Mouse (Mus musculus) MEL (cell line): ENCODE measurements at regions not wholly inside any gene's neighbourhood (a gene's known extent, or its start where the extent isn't known, plus 50 kb on each side); places are given as distances from the start of the nearest gene placed in this dataset.

Experiments
- DNase-seq: peaks from one replicate; pipeline ENCODE4 v3.0.0; 2011; ENCODE audit warnings: low read depth, low spot score
- H3K27ac ChIP-seq: 2 replicates; pipeline ENCODE4 v1.5.1; 2012; ENCODE audit warnings: low read depth, mild to moderate bottlenecking, control low read depth, low read length, moderate library complexity; ENCODE audit not compliant: control insufficient read depth
- H3K27me3 ChIP-seq, 2 experiments: fragments of 150-350 bp in 1 of 2; sonication (generic) in 1 of 2; 2 replicates each; pipeline ENCODE4 v1.6.1; 2012; ENCODE audit warnings: low read length in 2 of 2, mild to moderate bottlenecking in 2 of 2, improper control_type of control experiment in 1 of 2, moderate library complexity in 1 of 2; ENCODE audit not compliant: insufficient read depth in 2 of 2, control insufficient read depth in 1 of 2
- H3K36me3 ChIP-seq, 2 experiments: 2 replicates each; pipeline ENCODE4 v1.6.1; 2012 to 2014; ENCODE audit warnings: low read length in 2 of 2, improper control_type of control experiment in 1 of 2, inconsistent platforms in 1 of 2, mild to moderate bottlenecking in 1 of 2; ENCODE audit not compliant: insufficient read depth in 2 of 2, control insufficient read depth in 1 of 2
- H3K4me1 ChIP-seq, 2 experiments: fragments of 150-350 bp in 1 of 2; sonication (generic) in 1 of 2; 2 replicates each; pipeline ENCODE4 v1.6.1; 2012; ENCODE audit warnings: low read length in 2 of 2, improper control_type of control experiment in 1 of 2, mild to moderate bottlenecking in 1 of 2; ENCODE audit not compliant: insufficient read depth in 2 of 2, control insufficient read depth in 1 of 2
- H3K4me3 ChIP-seq, 2 experiments: fragments of 150-350 bp in 1 of 2; sonication (generic) in 1 of 2; 2 replicates each; pipeline ENCODE4 v1.5.1; 2012; ENCODE audit warnings: low read depth in 2 of 2, low read length in 2 of 2, mild to moderate bottlenecking in 2 of 2, moderate library complexity in 2 of 2, control low read depth in 1 of 2, improper control_type of control experiment in 1 of 2; ENCODE audit not compliant: control insufficient read depth in 1 of 2, insufficient read depth in 1 of 2
- H3K79me2 ChIP-seq: 2 replicates; pipeline ENCODE4 v1.6.1; 2012; ENCODE audit warnings: mild to moderate bottlenecking, low read length, moderate library complexity; ENCODE audit not compliant: control insufficient read depth, poor library complexity, insufficient read depth
- H3K9ac ChIP-seq: 2 replicates; pipeline ENCODE4 v1.6.1; 2012; ENCODE audit warnings: low read depth, mild to moderate bottlenecking, control low read depth, low read length, moderate library complexity; ENCODE audit not compliant: control insufficient read depth, poor library complexity, severe bottlenecking
- H3K9me3 ChIP-seq: fragments of 150-350 bp; sonication (generic); replicated peaks from 2 replicates; pipeline ENCODE4 v1.6.1; 2012; ENCODE audit warnings: mild to moderate bottlenecking, low read length, improper control_type of control experiment, moderate library complexity; ENCODE audit not compliant: insufficient read depth
- BHLHE40 ChIP-seq: IDR thresholded peaks from 2 replicates; pipeline ENCODE4 v1.6.1; 2012; ENCODE audit warnings: low read depth, mild to moderate bottlenecking, inconsistent platforms, low read length, improper control_type of control experiment, borderline replicate concordance
- CTCF ChIP-seq, 3 experiments: IDR thresholded peaks in 2 of 3; conservative IDR thresholded peaks in 1 of 3; 2 replicates each; pipeline ENCODE4 v1.5.1; 2011 to 2012; ENCODE audit warnings: low read length in 3 of 3, low read depth in 2 of 3, mild to moderate bottlenecking in 2 of 3, improper control_type of control experiment in 1 of 3, inconsistent platforms in 1 of 3, mixed read lengths in 1 of 3, moderate library complexity in 1 of 3; ENCODE audit not compliant: control insufficient read depth in 1 of 3, insufficient read depth in 1 of 3, poor library complexity in 1 of 3, severe bottlenecking in 1 of 3
- E2F4 ChIP-seq: IDR thresholded peaks from 2 replicates; pipeline ENCODE4 v1.6.1; 2011; ENCODE audit warnings: low read depth, low read length, improper control_type of control experiment, borderline replicate concordance
- ELF1 ChIP-seq: IDR thresholded peaks from 2 replicates; pipeline ENCODE4 v1.6.1; 2014; ENCODE audit warnings: low read depth, mild to moderate bottlenecking, inconsistent platforms, low read length, improper control_type of control experiment, moderate library complexity
- EP300 ChIP-seq, 2 experiments: IDR thresholded peaks; 2 replicates each; pipeline ENCODE4 v1.6.1; 2011; ENCODE audit warnings: improper control_type of control experiment in 2 of 2, low read length in 2 of 2, low read depth in 1 of 2, mild to moderate bottlenecking in 1 of 2
- ETS1 ChIP-seq: IDR thresholded peaks from 2 replicates; pipeline ENCODE4 v1.6.1; 2012; ENCODE audit warnings: low read depth, mild to moderate bottlenecking, inconsistent platforms, low read length, improper control_type of control experiment, moderate library complexity
- GABPA ChIP-seq: IDR thresholded peaks from 2 replicates; pipeline ENCODE4 v1.6.1; 2012; ENCODE audit warnings: low read depth, mild to moderate bottlenecking, inconsistent platforms, low read length, improper control_type of control experiment, moderate library complexity
- HCFC1 ChIP-seq: IDR thresholded peaks from 2 replicates; pipeline ENCODE4 v1.6.1; 2012; ENCODE audit warnings: low read depth, mild to moderate bottlenecking, inconsistent platforms, low read length, improper control_type of control experiment, moderate library complexity
- JUND ChIP-seq: IDR thresholded peaks from 2 replicates; pipeline ENCODE4 v1.6.1; 2011; ENCODE audit warnings: low read depth, mild to moderate bottlenecking, improper control_type of control experiment, low read length
- KAT2A ChIP-seq: conservative IDR thresholded peaks from 2 replicates; pipeline ENCODE4 v1.6.1; 2012; ENCODE audit warnings: low read depth, low read length, improper control_type of control experiment, inconsistent platforms
- MAFK ChIP-seq: IDR thresholded peaks from 2 replicates; pipeline ENCODE4 v1.6.1; 2011; ENCODE audit warnings: low read depth, mild to moderate bottlenecking, low read length, improper control_type of control experiment, borderline replicate concordance
- MYB ChIP-seq: IDR thresholded peaks from 2 replicates; pipeline ENCODE4 v1.6.1; 2011; ENCODE audit warnings: mild to moderate bottlenecking, low read depth, low read length, improper control_type of control experiment
- MYC ChIP-seq: IDR thresholded peaks from 2 replicates; pipeline ENCODE4 v1.6.1; 2011; ENCODE audit warnings: low read depth, mild to moderate bottlenecking, low read length, improper control_type of control experiment, moderate library complexity
- NELFE ChIP-seq: IDR thresholded peaks from 2 replicates; pipeline ENCODE4 v1.6.1; 2011; ENCODE audit warnings: low read depth, low read length, improper control_type of control experiment
- POLR2AphosphoS2 ChIP-seq: IDR thresholded peaks from 2 replicates; pipeline ENCODE4 v1.6.1; 2011; ENCODE audit warnings: low read length, improper control_type of control experiment
- POLR2AphosphoS5 ChIP-seq: IDR thresholded peaks from 2 replicates; pipeline ENCODE4 v1.6.1; 2012; ENCODE audit warnings: low read depth, borderline replicate concordance, mild to moderate bottlenecking, inconsistent platforms, low read length, moderate library complexity, mixed read lengths
- RCOR1 ChIP-seq: IDR thresholded peaks from 2 replicates; pipeline ENCODE4 v1.6.1; 2012; ENCODE audit warnings: low read depth, mild to moderate bottlenecking, inconsistent platforms, low read length, improper control_type of control experiment
- SMC3 ChIP-seq: IDR thresholded peaks from 2 replicates; pipeline ENCODE4 v1.6.1; 2011; ENCODE audit warnings: low read depth, low read length, improper control_type of control experiment
- TAL1 ChIP-seq: IDR thresholded peaks from 2 replicates; pipeline ENCODE4 v1.6.1; 2012; ENCODE audit warnings: mild to moderate bottlenecking, inconsistent platforms, low read length, moderate library complexity, mixed read lengths
- TBP ChIP-seq: IDR thresholded peaks from 2 replicates; pipeline ENCODE4 v1.8.0; 2011; ENCODE audit warnings: low read depth, low read length, improper control_type of control experiment
- TCF12 ChIP-seq: IDR thresholded peaks from 2 replicates; pipeline ENCODE4 v1.6.1; 2014; ENCODE audit warnings: low read depth, mild to moderate bottlenecking, inconsistent platforms, low read length, improper control_type of control experiment, moderate library complexity
- ZKSCAN1 ChIP-seq: IDR thresholded peaks from 2 replicates; pipeline ENCODE4 v1.6.1; 2012; ENCODE audit warnings: low read depth, mild to moderate bottlenecking, inconsistent platforms, low read length, improper control_type of control experiment, moderate library complexity
- ZNF384 ChIP-seq: IDR thresholded peaks from 2 replicates; pipeline ENCODE4 v1.6.1; 2012; ENCODE audit warnings: low read depth, mild to moderate bottlenecking, inconsistent platforms, low read length, improper control_type of control experiment

DNA sequence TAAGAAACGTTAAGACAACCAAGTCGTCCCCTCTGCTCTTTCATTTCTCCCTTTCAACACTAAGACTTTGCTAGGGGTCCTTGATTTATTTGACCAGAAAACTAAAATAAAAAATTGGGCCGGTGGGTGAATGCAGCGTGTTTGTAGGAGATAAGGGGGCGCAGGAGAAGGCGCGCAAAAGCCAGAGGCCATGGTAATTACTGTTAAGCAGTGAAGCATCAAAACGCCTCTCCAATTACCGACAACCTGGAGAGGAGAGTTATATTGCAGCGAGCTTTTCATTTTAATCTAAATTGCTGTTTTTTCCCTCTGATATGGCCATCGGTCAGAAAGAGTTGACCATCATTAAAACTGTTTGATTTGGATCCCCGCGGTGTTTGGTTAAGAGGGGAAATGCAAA, 168.9 kb downstream of the Foxa2 start:
- Histone ChIP-seq H3K4me1 (no peaks in the 10 kb centered on the region), H3K36me3 (no peaks in the 10 kb centered on the region), H3K27ac (no peak overlapping the region), H3K79me2 (no peaks in the 10 kb centered on the region), H3K4me3 (no peak overlapping the region), H3K27me3 (no peaks in the 10 kb centered on the region), H3K9me3 (no peaks in the 10 kb centered on the region), H3K9ac (no peak overlapping the region)
- TF ChIP-seq POLR2AphosphoS5, result no peak
- no peak for TF ChIP-seq EP300 (IDR thresholded peaks at IDR 0.05; ENCODE audit: low read depth in 1 of 2, low read length in 2 of 2)
- TF ChIP-seq ETS1, result no peak
- no peak for TF ChIP-seq POLR2AphosphoS2
- TF ChIP-seq ZKSCAN1, result no peak
- no peak for TF ChIP-seq MYC
- no peak for TF ChIP-seq CTCF (IDR thresholded peaks at IDR 0.05 in 2 of 3, conservative IDR thresholded peaks at IDR 0.05 in 1 of 3; ENCODE audit: control insufficient read depth in 1 of 3, insufficient read depth in 1 of 3, low read depth in 2 of 3, low read length in 3 of 3, poor library complexity in 1 of 3, severe bottlenecking in 1 of 3)
- TF ChIP-seq HCFC1, result no peak
- no peak for TF ChIP-seq GABPA
- TF ChIP-seq RCOR1, result no peak
- DNase-seq, result no peak

DNA sequence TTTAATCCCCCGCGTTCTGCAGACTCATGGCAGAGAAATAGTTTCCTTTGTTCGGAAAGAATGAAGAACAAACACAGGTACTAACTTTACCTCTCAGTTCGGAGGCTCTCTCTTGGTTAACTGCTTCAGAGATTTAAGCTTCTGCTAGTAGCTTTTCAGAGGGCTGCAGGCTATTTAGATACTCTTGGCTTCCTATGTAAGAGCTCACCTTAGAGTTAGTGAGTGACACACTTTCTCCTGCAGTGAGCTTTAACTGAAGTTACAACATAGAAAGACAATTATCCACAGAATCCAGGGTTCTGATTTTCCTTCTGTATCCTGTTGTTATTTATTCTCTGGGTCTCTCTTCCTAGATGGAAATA, 169.2 kb downstream of the Foxa2 start:
- H3K4me3 ChIP-seq, result no peak overlapping the region
- H3K27me3 ChIP-seq, result no peaks in the 10 kb centered on the region
- no peak overlapping the region for H3K27ac ChIP-seq
- H3K9me3 ChIP-seq, result no peaks in the 10 kb centered on the region
- DNase-seq, result no peak
- no peaks in the 10 kb centered on the region for H3K36me3 ChIP-seq
- no peaks in the 10 kb centered on the region for H3K79me2 ChIP-seq
- no peak overlapping the region for H3K9ac ChIP-seq
- no peak for TF ChIP-seq NELFE
- TF ChIP-seq RCOR1, result no peak
- no peak for TF ChIP-seq ZNF384
- TF ChIP-seq TBP, result no peak
- TF ChIP-seq POLR2AphosphoS5, result no peak
- TF ChIP-seq JUND, result no peak
- H3K4me1 ChIP-seq, result no peaks in the 10 kb centered on the region

DNA sequence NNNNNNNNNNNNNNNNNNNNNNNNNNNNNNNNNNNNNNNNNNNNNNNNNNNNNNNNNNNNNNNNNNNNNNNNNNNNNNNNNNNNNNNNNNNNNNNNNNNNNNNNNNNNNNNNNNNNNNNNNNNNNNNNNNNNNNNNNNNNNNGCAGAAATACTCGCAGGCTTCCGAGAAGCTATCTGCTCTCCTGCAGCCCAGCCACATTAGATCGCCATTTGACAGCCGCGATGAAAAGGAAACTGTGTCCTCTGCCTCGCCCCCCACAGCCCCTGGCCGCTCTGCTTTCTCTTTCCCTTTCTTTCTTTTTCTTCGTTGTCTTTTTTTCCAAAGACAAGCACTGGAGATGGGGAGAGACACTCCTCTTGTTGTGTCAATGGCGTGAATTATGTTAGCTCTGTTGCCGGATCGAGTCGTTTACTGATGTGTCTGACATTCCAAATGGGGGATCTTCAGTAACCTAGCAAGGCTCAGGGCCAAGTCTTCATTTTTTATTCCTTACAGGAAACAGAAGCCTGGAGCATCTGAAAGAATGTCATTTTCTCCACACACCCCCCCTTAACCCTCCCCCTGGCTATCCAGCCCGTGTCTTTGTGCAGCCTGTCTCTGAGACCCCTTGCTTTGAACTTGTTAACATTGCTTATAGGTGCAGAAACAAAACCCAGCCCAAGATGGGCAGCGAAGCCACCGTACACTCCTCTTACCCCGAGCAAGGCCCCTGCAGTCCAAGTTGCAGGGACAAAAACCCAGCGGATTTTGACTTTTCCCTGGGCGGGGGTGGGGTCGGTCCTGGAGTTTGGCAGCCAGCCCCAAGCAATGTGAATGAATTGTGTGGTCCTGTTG, 169.8 kb downstream of the Foxa2 start:
- H3K4me3 ChIP-seq, result no peak overlapping the region
- H3K27ac ChIP-seq, result no peak overlapping the region
- no peaks in the 10 kb centered on the region for H3K27me3 ChIP-seq
- DNase-seq, result no peak
- no peaks in the 10 kb centered on the region for H3K36me3 ChIP-seq
- no peaks in the 10 kb centered on the region for H3K79me2 ChIP-seq
- no peaks in the 10 kb centered on the region for H3K4me1 ChIP-seq
- no peak overlapping the region for H3K9ac ChIP-seq
- TF ChIP-seq SMC3 (no peak), TCF12 (no peak), ELF1 (no peak), MYB (no peak), E2F4 (no peak), POLR2AphosphoS2 (no peak), ZKSCAN1 (no peak), TAL1 (no peak), MAFK (no peak), KAT2A (no peak), BHLHE40 (no peak), RCOR1 (no peak)
- no peaks in the 10 kb centered on the region for H3K9me3 ChIP-seq
